18 mouse cellular contexts compared by ENCODE assay signal in genomic region chr9:48644376-48644775, GRCm38 (mm10). TPM values are rescaled to one million over a fixed set of nuclear protein-coding genes. Genes with fewer than 3 reads are reported as not detected.
DNase-seq lines count a peak whose midpoint lies in the region; ATAC-seq and TF ChIP-seq lines count a peak whose summit lies in the region.
"Had no signal": no experiment of that assay in that cellular context is flagged by ENCODE, and none has a peak within 500 bp of the region (broad histone marks: within the 10 kb centered on the region; RNA-seq: fewer than 3 reads in every experiment).

No protein-coding gene starts in this region.

- no peak overlapping the region for H3K27ac ChIP-seq in left cerebral cortex, adult 2 months
- no peak overlapping the region for H3K27ac ChIP-seq in stomach, postnatal 0 days (replicated peaks)
- H3K27ac ChIP-seq: forebrain, embryonic 15.5 days; hindbrain, embryonic 15.5 days; limb, embryonic 13.5 days; neural tube, embryonic 13.5 days had no signal

- no peak overlapping the region for H3K9ac ChIP-seq in stomach, postnatal 0 days (ENCODE audit: low read length)
- H3K9ac ChIP-seq: forebrain, embryonic 15.5 days; hindbrain, embryonic 15.5 days; limb, embryonic 13.5 days; neural tube, embryonic 13.5 days had no signal

- no peaks in the 10 kb centered on the region; the same call in 1 of the 2 replicates for H3K4me1 ChIP-seq in stomach, postnatal 0 days (replicated peaks; ENCODE audit: control insufficient read depth, insufficient read depth)

- no peak for ATAC-seq in stomach, postnatal 0 days (ENCODE audit: low FRiP score, low TSS enrichment)
- ATAC-seq: forebrain, embryonic 15.5 days had no signal

- no peaks in the 10 kb centered on the region for H3K36me3 ChIP-seq in stomach, postnatal 0 days (ENCODE audit: control insufficient read depth, insufficient read depth, low read length)
- H3K36me3 ChIP-seq: forebrain, embryonic 15.5 days; hindbrain, embryonic 15.5 days; limb, embryonic 13.5 days had no signal

- H3K4me2 ChIP-seq in stomach, postnatal 0 days (replicated peaks; ENCODE audit: low read depth): no peak overlapping the region
- H3K4me2 ChIP-seq: forebrain, embryonic 15.5 days; hindbrain, embryonic 15.5 days; limb, embryonic 13.5 days; neural tube, embryonic 13.5 days had no signal

- no peaks in the 10 kb centered on the region for H3K9me3 ChIP-seq in stomach, postnatal 0 days (ENCODE audit: control insufficient read depth, low read length)
- H3K9me3 ChIP-seq: hindbrain, embryonic 15.5 days had no signal

- intact Hi-C loops in heart, postnatal 10 days (cut with DNase I): loop anchor here (2.0 to 10.0 kb wide), 2 partner anchors 406 to 840 kb away; partner anchors contain the start of gene Ttc12
- intact Hi-C loops in left cerebral cortex, adult 2 months (cut with DNase I): loop anchor here (5.0 kb wide), 1 partner anchor 843 kb away; the partner anchor contains the start of gene Ttc12
- intact Hi-C loops in left cerebral cortex, postnatal 10 days (cut with DNase I): loop anchor here (10.0 kb wide), 1 partner anchor 840 kb away; the partner anchor contains the start of gene Ttc12

- DNase-seq in heart, adult 11 months: peak; percentile 69
- no peak for DNase-seq in heart, postnatal 10 days
- DNase-seq in left cerebral cortex, adult 2 months (ENCODE audit: extremely low spot score in 1 of 2, low spot score in 2 of 2): peak in 1 of 2 experiments; percentile 7
- DNase-seq in left cerebral cortex, postnatal 10 days (ENCODE audit: extremely low spot score in 1 of 2, low spot score in 2 of 2): no peak
- DNase-seq in ovary, postnatal 36 days (ENCODE audit: low spot score): peak; percentile 1
- DNase-seq in ovary, postnatal 14 days (ENCODE audit: low spot score): no peak
- DNase-seq in stomach, postnatal 0 days (ENCODE audit: low spot score): peak; percentile 12
- DNase-seq in urinary bladder, postnatal 10 days (ENCODE audit: low spot score): no peak
- DNase-seq: cerebellum, adult 18-20 months; kidney, postnatal 14 days; lung, postnatal 14 days; midbrain, embryonic 14.5 days had no signal

- 76% methylated on average over 3 of the region's 3 CpGs for WGBS in stomach, postnatal 0 days

- no peak overlapping the region for H3K4me3 ChIP-seq in left cerebral cortex, adult 2 months
- no peak overlapping the region for H3K4me3 ChIP-seq in stomach, postnatal 0 days (ENCODE audit: low read depth, low read length)
- H3K4me3 ChIP-seq: forebrain, embryonic 15.5 days; hindbrain, embryonic 15.5 days; limb, embryonic 13.5 days; neural tube, embryonic 13.5 days had no signal

- H3K27me3 ChIP-seq in stomach, postnatal 0 days (ENCODE audit: control insufficient read depth, insufficient read depth, low read length): no peaks in the 10 kb centered on the region
- H3K27me3 ChIP-seq: hindbrain, embryonic 15.5 days had no signal

- no peak for TF ChIP-seq EP300 in stomach, postnatal 0 days (optimal IDR thresholded peaks at IDR 0.05)

- peak; percentile 9; the same call in 1 of the 2 replicates for TF ChIP-seq CTCF in left cerebral cortex, adult 2 months (IDR thresholded peaks at IDR 0.05)
- peak; percentile 40 for TF ChIP-seq CTCF in stomach, postnatal 0 days (IDR thresholded peaks at IDR 0.05; ENCODE audit: low read depth)

RNA-seq across cellular contexts. Expression of gene Nnmt, which starts 39.4 kb away (rescaled TPM):
- total RNA-seq in heart, postnatal 10 days (2021): 10 to 100 TPM; 12.5 to 14.2 TPM
- 1 to 10 TPM in 1 of 2 experiments, under 1 TPM in 1; 0.57 to 1.4 TPM for total RNA-seq in left cerebral cortex, adult 2 months (2021)
- total RNA-seq in left cerebral cortex, postnatal 10 days (2021): 1 to 10 TPM; 8.0 to 9.7 TPM
- polyA plus RNA-seq in stomach, postnatal 0 days (2015; fragmentation: Nextera tagmentation; extraction: Ambion mirVana): 3.3 and 5.3 TPM in 2 replicates
- total RNA-seq: common myeloid progenitor, adult 5-6 weeks had no signal
- polyA plus RNA-seq: C2C12 had no signal

Comparison
In these comparisons a context has a peak if more than half of its experiments do, and no peak if none do; other contexts are left out.
1. DNase-seq: peak in heart, adult 11 months (single experiment), ovary, postnatal 36 days (single experiment) and stomach, postnatal 0 days (single experiment); none in heart, postnatal 10 days (0 of 2), left cerebral cortex, postnatal 10 days (0 of 2), ovary, postnatal 14 days (single experiment) and urinary bladder, postnatal 10 days (single experiment).